Mouse (Mus musculus) small intestine, adult 2 months (tissue): ENCODE results near the gene Sp110. TPM values are rescaled to one million over a fixed set of nuclear protein-coding genes. Genes with fewer than 3 reads are reported as not detected.
"Not testable (repeated sequence)": the region's sequence is repeated elsewhere in the genome, so short reads cannot be mapped to it uniquely, and the experiment has no call there.

Experiments used
- H3K27ac ChIP-seq: fragments of 200-500 bp; 2 replicates; pipeline ENCODE4 v1.5.1; 2012; ENCODE audit warnings: low read depth, low read length, control low read depth, inconsistent platforms; ENCODE audit not compliant: insufficient read depth
- H3K27me3 ChIP-seq: fragments of 200-500 bp; 2 replicates; pipeline ENCODE4 v1.6.1; 2012; ENCODE audit warnings: mild to moderate bottlenecking, moderate library complexity, low read length, inconsistent platforms; ENCODE audit not compliant: control insufficient read depth, insufficient read depth
- H3K36me3 ChIP-seq: fragments of 200-500 bp; 2 replicates; pipeline ENCODE4 v1.6.1; 2012; ENCODE audit warnings: mild to moderate bottlenecking, low read length, control low read depth, inconsistent platforms; ENCODE audit not compliant: control insufficient read depth, insufficient read depth
- H3K4me1 ChIP-seq: fragments of 200-500 bp; 2 replicates; pipeline ENCODE4 v1.6.1; 2012; ENCODE audit warnings: low read length, inconsistent platforms, mixed read lengths; ENCODE audit not compliant: control insufficient read depth, insufficient read depth, insufficient read length
- H3K4me3 ChIP-seq: fragments of 200-500 bp; 2 replicates; pipeline ENCODE4 v1.5.1; 2012; ENCODE audit warnings: low read depth, mild to moderate bottlenecking, control low read depth, inconsistent platforms, low read length, moderate library complexity
- WGBS: fragments of 180-500 bp; shearing (Covaris S2); methylation state at CpG from one replicate; pipeline ENCODE4 v1.1.7; 2018; 5-methylcytosine and 5-hydroxymethylcytosine counted together
- polyA plus RNA-seq: library from polyadenylated mRNA; depleted of rRNA; stranded (reverse); fragments of >200 nt; gene quantifications from 2 replicates; pipeline ENCODE4 v1.2.3, GENCODE M21; 2012; rRNA removed

Sp110 gene
- 5.4 and 11.7 TPM in 2 replicates for polyA plus RNA-seq

- WGBS = 59% methylated on average over 17 of the region's 17 CpGs
- H3K36me3 ChIP-seq, H3K27ac ChIP-seq, H3K27me3 ChIP-seq, H3K4me1 ChIP-seq: not testable (repeated sequence)
- peak within 1 kb of the TSS; percentile 42 for H3K4me3 ChIP-seq
These were observed at the start of gene Sp110 for GRCm38 (mm10) chr1:85598271-85599012. Gene Sp110 (minus strand): TSS chr1:85598817.

- WGBS = 79% methylated on average over 4 of the region's 4 CpGs
- H3K4me1 ChIP-seq, H3K4me3 ChIP-seq: not testable (repeated sequence)
These were observed 39.5 kb upstream of the Sp110 start for GRCm38 (mm10) chr1:85638144-85638543.

GRCm38 (mm10) chr1:85636936-85637335 lies 38.3 kb upstream of the Sp110 start:
- not testable (repeated sequence) for H3K27me3 ChIP-seq, H3K36me3 ChIP-seq, H3K4me1 ChIP-seq, H3K27ac ChIP-seq, H3K4me3 ChIP-seq
- 52% methylated on average over 3 of the region's 3 CpGs for WGBS

More at GRCm38 (mm10) chr1:85638144-85638543, 39.5 kb upstream of the Sp110 start:
- H3K27me3 ChIP-seq, H3K36me3 ChIP-seq, H3K27ac ChIP-seq: not testable (repeated sequence)

GRCm38 (mm10) chr1:85618689-85619088 lies 20.1 kb upstream of the Sp110 start:
- not testable (repeated sequence) for H3K4me1 ChIP-seq, H3K27ac ChIP-seq, H3K4me3 ChIP-seq, H3K36me3 ChIP-seq, H3K27me3 ChIP-seq
- WGBS = 61% methylated on average over 1 of the region's 1 CpGs

GRCm38 (mm10) chr1:85617161-85617560 lies 18.5 kb upstream of the Sp110 start:
- H3K27me3 ChIP-seq, H3K36me3 ChIP-seq, H3K27ac ChIP-seq, H3K4me1 ChIP-seq, H3K4me3 ChIP-seq: not testable (repeated sequence)
- 50% methylated on average over 4 of the region's 5 CpGs for WGBS

- H3K27me3 ChIP-seq, H3K36me3 ChIP-seq, H3K4me1 ChIP-seq, H3K27ac ChIP-seq, H3K4me3 ChIP-seq: not testable (repeated sequence)
- 61% methylated on average over 3 of the region's 3 CpGs for WGBS
These were observed 17.2 kb upstream of the Sp110 start for GRCm38 (mm10) chr1:85615819-85616218.

GRCm38 (mm10) chr1:85615096-85615495 lies 16.5 kb upstream of the Sp110 start:
- H3K4me3 ChIP-seq, H3K4me1 ChIP-seq, H3K27ac ChIP-seq, H3K27me3 ChIP-seq, H3K36me3 ChIP-seq: not testable (repeated sequence)
- WGBS = 87% methylated on average over 3 of the region's 3 CpGs

- not testable (repeated sequence) for H3K4me3 ChIP-seq, H3K27me3 ChIP-seq, H3K4me1 ChIP-seq, H3K27ac ChIP-seq, H3K36me3 ChIP-seq
- no CpG with 5 or more reads among the region's 4 CpGs for WGBS
These were observed 12.0 kb upstream of the Sp110 start for GRCm38 (mm10) chr1:85610581-85610980.

- H3K36me3 ChIP-seq, H3K27me3 ChIP-seq, H3K4me1 ChIP-seq, H3K4me3 ChIP-seq: not testable (repeated sequence)
- H3K27ac ChIP-seq = peak overlapping the region; percentile 51; the same call in 1 of the 2 replicates
- WGBS = 83% methylated on average over 3 of the region's 4 CpGs
These were observed 9.7 kb upstream of the Sp110 start for GRCm38 (mm10) chr1:85608361-85608760.

- not testable (repeated sequence) for H3K4me1 ChIP-seq, H3K27me3 ChIP-seq, H3K4me3 ChIP-seq, H3K27ac ChIP-seq, H3K36me3 ChIP-seq
- no CpG with 5 or more reads among the region's 1 CpGs for WGBS
These were observed 5.7 kb upstream of the Sp110 start for GRCm38 (mm10) chr1:85604341-85604740.

GRCm38 (mm10) chr1:85600794-85601193 lies 2.2 kb upstream of the Sp110 start:
- 53% methylated on average over 4 of the region's 4 CpGs for WGBS
- peak overlapping the region; percentile 41 for H3K4me3 ChIP-seq

GRCm38 (mm10) chr1:85600078-85600477 lies 1.5 kb upstream of the Sp110 start, which contains the start of gene Sp140:
Gene Sp140 (plus strand): TSS chr1:85600378.
- 75% methylated on average over 1 of the region's 5 CpGs for WGBS
- H3K27ac ChIP-seq = peak within 1 kb of the TSS; percentile 54
- not testable (repeated sequence) for H3K36me3 ChIP-seq, H3K27me3 ChIP-seq, H3K4me1 ChIP-seq
- peak within 1 kb of the TSS; percentile 41 for H3K4me3 ChIP-seq

More at GRCm38 (mm10) chr1:85600794-85601193, 2.2 kb upstream of the Sp110 start:
- H3K4me1 ChIP-seq, H3K27me3 ChIP-seq, H3K36me3 ChIP-seq: not testable (repeated sequence)
- H3K27ac ChIP-seq = peak overlapping the region; percentile 54
